Mouse (Mus musculus) yolk sac, embryonic 10.5 days (tissue): ENCODE measurements around the gene Tmem184b.
A peak's percentile ranks its signal among the peaks of the same experiment; 100 is the strongest.

Source experiments
- DNase-seq: peaks from one replicate; pipeline ENCODE4 v3.0.0-alpha.2; 2017; ENCODE audit warnings: low spot score

Tmem184b gene

DNA sequence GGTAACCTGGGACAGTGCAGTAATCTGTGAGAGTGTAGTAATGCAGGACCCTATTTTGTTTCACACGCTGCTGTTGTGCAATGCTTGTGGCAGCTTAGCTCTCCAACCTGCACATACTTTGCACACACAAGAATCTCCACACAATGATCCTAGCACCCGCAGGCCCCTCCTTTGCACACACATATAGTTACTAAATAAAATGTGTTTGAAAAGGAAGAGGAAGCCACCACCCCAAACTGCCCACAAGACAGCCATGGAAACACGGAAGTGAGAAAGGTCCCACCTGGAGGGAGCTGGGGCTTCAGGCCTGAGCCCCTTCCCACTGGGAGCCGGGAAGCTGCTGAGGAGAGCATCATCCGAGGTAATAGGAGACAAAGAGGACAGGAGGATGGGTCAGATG lies 64.4 kb downstream of the Tmem184b start:
- DNase-seq: no peak

DNA sequence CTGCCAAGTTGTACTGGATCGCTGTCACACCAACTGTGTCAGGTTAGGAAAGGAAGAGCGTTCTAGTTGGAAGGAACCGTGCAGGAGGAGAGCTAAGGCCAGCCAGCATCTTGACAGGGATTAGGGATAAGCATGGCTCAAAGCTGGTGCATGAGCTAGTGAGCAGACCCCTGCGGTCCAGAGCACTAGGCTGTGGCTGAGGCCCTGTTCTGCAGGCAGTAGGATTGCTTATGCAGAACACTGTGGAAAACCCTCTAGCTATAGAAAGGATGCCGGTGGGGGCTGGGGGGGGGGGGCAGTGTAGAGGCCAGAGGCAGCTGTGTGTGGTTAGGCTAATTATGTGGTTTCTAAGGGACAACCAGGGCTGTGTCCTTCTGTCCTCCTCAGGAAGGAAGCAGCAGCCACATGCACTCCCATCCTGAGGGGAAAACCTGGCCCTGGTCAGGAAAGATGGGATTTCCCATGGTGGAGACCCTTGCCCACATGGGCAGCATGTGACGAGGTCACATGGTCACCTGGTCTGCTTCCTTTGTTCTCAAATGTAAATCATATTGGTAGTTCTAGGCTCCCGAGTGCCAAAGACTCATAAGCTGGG lies 68.2 kb downstream of the Tmem184b start:
- DNase-seq: no peak

DNA sequence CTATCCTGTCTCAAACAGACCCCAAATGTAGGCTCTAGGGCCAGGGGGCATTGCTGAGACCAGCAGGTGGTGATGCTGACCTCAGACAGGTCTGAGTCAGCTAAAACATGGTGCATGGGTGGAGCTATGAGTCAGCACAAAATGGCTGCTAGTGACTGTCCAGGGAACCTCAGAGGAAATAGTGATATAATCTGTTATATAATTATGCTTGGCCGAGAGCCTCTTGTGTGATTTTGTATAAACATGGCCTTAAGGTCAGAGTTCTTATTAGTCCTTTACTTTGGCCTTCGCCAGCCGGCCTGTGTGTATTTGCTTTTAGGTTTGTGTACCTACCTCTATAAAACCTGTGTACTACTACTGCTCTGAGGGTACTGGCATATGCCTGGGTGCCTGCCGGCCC lies 70.0 kb downstream of the Tmem184b start:
- DNase-seq: no peak

DNA sequence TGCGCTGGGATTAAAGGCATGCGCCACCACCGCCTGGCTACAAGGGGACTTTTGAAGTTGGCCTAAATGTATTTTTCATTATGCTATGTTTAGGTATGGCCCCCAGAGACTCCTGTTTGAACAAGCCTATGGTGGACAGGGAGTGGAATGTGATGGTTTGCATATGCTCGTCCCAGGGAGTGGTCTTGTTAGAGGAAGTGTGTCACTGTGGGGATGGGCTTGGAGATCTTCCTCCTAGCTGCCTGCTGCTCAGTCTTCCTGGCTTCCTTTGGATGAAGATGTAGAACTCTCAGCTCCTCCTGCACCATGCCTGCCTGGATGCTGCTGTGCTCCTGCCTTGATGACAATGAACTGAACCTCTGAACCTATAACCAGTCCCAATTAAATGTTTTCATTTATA lies 72.8 kb downstream of the Tmem184b start:
- DNase-seq: no peak

DNA sequence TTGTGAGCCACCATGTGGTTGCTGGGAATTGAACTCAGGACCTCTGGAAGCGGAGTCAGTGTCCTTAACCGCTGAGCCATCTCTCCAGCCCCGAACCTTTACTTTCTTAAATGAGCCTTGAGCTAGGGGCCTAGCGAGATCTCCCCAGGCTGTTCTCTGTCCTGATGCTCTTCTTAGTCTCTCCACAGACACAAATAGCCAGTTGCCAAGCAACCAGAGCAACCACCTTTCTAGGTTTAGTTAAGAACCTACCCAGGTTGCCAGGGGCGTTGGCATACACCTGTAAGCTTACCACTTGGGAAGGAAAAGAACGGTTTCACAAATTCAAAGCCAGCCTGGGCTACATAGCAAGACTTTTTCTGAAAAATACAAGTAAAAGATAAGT lies 73.4 kb downstream of the Tmem184b start:
- no peak for DNase-seq

DNA sequence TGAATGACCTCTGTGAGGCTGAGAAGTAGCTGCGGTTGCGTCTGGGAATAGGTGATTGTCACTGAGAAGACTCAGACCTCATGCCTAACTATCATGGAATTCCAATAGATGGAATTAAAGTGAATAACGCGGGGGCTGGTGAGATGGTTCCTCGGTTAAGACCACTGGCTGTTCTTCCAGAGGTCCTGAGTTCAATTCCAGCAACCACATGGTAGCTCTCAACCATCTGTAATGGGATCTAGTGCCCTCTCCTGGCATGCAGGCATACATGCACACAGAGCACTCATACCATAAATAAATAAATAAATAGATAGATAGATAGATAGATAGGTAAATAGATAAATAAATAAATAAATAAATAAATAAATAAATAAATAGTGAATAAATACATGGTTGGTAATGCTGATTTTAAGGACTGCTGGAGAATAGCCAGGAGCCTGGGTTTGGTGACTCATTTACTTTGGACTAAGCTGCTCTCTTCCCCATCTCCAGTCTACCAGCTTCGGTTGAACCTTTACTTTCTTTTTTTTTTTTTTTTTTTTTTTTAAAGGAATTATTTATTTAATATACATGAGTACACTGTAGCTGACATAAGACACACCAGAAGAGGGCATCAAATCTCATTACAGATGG lies 73.9 kb downstream of the Tmem184b start:
- DNase-seq: no peak

DNA sequence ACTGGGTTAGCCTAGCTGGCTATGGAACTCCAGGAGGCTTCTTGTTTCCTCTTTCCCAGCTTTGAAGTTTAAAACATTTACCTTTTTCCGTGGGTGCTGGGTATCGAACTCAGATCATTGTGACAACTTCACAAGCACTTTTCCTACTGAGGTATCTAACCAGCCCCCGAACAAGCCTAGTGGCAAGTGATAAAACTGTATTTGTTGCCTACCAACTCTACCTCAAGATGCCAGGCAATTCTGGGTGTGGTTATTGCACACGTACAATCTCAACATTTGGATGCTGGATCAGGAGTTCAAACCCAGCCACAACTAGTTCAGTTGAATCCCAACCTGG lies 74.5 kb downstream of the Tmem184b start:
- no peak for DNase-seq

DNA sequence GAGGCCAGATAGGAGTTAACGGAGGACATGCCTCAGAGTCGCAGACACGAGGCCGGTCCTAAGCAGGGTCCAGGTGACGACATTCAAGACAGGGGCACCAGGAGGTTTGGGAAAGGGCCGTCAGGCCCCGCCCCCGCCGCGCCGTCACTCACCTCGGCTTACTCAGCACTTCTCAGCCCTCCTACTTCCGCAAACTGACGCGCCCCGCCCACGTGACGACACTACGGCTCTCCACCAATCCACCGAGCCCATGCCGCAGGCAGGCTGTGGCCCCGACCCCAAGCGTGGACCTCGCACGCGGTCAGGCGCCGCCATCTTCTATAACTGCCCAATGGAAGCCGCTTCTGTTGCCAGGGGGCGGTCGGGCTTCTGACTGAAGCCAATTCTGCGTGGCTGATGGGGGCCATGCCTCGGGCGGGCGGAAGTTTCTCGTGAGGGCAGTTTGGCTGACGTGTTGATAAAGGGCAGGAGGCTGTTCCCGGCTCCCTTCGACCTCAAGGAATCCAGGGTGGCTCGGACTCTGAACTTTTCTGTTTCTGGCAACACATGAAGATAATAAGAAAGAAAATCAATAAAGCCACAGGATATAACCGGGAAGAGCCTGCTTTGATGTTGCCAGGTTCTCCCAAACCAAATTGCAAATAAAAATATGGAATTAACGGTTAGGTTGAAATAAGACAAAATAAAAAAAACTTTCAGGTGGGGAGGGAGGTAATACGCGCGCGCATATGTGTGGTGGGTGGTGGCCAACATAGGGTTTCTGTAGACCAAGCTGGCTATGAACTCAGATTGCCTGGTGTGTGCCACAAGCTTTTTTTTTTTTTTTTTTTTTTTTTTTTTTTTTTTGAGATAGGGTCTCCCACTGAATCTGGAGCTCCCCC lies 75.1 kb downstream of the Tmem184b start, which contains the start of gene Pla2g6:
Gene Pla2g6 (minus strand): TSS at position 333 of the 881 bp plus-strand sequence.
- DNase-seq: peak; percentile 100

DNA sequence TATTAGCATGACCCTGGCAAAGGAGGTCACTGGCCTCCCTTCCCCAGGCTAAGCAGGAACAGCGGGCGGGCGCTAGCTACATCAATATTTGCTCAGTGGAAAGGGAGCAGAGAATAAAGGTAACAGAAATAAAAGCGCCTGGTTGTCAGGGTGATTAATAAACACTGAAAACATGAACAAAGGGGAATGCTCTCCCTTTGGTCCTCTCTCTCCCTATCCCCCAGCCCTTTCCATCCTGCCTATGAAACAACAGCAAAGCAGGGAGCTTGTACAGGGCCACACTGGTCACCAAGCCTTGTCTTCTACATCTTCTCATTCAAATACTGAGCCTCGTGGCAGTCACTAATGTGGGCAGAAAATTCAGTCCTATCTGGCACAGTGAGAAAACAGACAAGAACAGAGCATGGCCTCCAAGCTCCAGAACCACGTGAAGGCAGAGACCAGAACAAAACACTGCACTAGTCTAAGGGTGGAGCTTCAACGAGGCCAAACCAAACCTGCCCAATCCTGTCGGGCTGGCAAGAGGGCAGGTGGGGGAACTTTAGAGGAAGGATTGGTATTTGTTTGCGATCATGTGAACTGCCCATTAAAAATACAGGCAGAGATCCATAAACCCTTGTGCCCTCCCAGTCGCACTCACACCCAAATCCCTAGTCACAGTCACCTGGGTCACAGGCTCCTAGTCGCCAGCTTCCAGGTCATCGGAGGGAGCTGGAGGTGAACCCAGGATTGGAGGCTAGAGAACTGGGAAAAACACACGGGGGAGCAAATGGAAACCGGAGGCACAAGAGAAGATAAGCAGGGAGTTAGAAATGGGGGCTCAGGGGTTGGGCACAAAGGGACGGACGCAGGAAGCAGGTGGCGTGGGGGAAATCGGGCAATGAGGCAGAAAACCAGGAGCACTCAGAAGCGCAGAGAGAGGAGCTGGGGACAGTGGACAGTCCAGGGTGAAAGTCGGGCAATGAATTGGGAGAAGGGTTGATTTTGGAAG lies 76.1 kb downstream of the Tmem184b start:
- peak; percentile 81 for DNase-seq

DNA sequence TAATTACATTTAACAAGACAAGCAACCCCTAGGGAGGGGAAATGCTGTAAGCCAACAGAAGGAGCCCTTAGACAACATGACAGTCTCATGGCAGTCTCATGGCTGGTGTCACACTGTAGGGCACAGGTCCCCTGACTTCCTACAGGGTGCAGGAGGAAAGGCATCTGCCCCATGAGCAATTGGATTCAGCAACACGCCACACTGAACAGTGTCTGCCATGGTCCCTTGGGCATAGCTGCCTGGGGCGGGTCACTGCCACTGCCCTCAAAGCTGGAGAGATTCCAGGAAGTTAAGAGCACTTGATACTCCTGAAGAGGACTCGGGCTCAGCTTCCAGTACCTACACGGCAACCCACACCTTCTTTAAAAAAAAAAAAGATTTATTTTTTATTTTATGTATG lies 77.1 kb downstream of the Tmem184b start:
- no peak for DNase-seq

DNA sequence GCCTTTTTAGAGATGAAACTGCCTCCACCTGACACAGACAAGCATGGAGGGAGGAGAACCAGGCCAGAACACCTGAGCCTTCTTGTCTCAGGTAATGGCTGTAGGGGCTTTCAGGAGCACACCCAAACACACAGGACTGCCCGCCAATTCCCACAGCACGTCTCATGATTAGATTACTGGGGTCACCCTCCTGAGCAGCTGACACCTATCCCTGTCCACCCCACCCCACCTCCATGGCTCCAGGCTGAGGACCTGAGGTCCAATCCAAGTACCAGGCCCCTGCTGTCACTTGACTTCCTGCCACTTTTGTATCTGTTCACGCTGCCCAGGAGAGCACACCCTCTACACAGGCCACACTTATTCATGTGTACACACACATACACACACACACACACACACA lies 77.6 kb downstream of the Tmem184b start:
- no peak for DNase-seq

DNA sequence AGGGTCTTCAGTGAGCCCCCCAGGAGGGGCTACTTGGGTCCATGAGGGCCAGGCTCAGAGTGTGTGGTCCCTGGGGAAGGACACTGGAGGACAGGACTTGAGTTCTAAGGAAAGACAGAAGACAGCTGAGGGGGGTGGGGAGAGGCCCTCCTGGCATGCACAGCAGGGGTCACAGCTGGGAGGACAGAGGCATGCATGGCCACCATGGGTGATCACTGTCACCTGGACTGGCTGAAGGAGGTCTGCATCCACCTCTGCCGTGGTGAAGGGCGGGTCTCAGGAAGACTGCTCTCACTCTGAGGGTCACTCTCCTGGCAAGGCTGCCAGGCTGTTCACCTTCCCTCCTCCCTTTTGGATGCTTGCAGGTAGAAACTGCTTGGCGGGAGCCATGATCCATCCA lies 79.0 kb downstream of the Tmem184b start:
- DNase-seq: no peak

DNA sequence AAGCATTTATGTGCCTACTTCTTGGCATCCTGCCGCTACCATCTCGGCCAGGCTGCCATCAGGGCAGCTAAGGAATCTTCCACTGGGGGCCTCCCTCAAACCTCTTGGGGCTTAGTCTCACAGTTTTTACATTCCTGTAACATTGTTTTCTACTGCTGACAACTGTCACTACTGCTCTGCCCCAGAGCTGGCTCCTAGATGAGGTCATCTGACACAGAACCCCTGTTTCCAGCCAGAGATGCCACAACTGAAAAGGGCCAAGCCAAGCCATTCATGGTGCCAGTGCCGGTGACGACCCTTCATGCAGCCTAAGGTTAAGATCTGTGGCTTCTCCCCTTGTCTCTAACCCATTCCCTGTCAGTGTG lies 79.6 kb downstream of the Tmem184b start:
- DNase-seq: no peak

DNA sequence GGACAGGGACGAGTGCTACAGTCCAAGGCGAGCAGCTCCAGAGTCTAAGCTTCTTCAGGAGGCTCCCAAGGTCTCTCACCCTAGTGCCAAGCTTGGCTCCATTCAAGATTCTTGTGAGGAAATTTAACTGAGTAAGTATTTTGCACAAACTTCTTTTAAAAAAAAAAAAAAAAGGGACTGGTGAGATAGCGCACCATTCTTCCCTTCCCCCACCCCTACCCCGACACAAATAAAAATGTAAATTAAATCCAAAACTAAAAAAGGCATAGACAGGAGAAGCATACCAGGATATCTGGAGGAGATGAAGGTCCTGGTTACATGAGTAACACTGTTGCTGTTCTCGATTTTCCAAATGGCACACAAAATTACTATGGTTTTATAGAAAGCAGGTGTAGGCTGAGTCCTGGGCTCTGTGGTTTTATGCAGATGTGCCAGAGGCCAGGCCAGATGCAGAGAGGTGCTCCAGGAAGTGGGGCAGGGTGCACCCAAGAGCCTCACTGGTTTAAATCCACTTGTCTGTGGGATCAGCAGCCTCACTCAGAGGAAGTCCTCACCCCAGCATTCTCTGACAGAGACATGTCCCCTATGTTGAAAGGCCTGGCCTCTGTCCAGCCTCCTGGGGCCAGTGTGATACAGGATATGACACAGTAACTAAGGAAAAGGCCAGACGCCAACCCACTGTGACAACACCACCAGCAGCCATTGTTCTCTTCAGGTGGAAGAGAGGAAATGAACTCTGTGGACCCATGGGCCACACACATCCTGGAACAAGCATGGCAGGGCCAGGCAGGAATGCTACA lies 80.2 kb downstream of the Tmem184b start:
- no peak for DNase-seq

DNA sequence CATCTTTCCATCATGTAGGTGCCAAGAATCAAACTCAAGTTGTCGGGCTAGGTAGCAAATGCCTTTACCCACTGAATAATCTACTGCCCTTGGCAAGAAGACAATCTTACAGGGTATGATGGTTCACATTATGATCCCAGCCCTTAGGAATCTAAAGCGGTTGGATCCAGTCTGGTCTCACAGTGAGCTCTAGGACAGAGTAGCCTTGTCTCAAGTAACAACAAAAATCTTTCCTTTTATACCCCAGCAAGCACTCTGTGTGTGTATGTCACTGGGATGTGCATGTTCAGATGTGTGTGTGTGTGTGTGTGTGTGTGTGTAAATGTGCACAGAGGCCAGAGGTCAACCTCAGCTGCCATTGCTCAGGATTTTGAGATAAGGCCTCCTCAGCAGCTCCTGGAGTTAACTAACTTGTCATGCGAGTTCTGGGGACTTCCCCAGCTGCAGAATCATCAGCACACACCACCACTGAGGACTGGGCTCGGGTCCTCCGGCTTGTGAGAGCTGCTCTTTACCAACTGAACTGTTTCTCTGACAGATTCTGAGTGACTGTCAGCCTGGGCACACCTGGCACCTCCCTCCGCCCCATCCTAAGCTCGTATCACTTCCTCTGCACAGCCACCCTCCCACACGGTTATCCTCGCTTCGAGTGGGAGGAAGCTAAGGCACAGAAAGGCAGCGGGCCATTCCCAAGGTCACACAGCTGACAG lies 80.9 kb downstream of the Tmem184b start:
- DNase-seq: peak; percentile 57

DNA sequence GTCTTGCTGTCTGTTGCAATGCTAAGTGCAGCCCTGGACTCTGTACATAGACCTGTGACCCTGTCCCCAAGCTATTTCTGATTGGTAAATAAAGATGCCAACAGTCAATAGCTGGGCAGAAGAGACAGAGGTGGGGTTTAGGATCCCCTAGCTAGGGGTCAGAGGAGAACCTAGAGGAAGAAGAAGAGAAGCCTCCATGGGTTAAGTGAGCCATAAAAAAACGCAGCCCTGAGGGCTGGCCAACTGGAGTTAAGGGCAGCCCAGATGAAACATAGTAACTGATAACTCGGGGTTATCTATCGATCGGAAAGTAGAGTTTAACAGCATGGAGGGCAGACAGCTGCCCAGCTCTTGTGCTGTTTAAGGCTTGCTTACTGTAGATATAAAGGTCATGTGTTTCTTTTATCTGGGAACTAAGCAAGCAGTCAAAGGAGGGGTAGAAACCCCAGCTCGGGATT lies 81.6 kb downstream of the Tmem184b start:
- DNase-seq: peak; percentile 57

DNA sequence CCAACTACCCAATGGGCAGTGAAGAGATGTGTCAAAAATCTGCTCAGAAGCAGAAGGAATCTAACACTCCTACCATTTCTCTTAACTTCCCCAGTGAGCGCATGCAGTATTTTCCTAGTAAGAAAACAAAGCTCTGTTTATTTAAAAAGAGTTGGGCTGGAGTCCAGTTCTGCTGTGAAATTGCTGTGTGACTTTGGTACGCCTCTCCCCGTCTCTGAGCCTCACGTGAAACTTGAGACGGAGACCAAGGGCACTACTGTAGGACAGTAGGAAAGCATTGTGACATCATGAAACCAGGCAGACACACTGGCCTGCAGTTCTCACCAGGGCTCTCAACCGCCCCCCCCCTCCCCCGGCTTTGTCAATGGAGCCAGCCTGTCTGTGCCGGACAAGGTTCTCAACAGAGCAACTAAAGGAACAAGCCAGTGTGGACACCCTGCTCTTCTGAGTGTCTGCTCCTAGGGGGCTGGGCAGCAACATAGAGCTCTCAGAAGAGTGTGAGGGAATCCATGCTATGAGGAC lies 89.5 kb downstream of the Tmem184b start:
- DNase-seq: no peak
